Comparison of ENCODE assay signal across 16 mouse cellular contexts in the genomic region with DNA sequence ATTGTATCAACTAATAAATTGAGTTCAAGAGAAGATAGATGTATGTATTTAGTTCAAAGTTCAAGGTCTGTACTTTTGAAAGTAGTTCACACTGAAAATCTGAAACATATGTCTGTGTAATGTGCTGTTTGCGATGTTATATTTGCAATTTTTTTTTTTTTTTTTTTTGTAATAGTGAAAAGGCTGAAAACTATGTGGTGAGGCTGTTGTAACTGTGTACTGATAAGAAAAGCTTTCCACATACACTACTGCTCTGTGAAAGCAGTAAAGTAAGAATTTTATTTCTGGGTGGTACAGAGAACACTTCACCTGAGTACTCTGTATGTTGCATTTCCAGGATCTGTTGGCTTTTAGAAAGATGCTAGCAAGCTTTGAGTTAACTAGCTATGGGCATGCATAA.
"Had no signal": no experiment of that assay in that cellular context is flagged by ENCODE, and none has a peak within 500 bp of the region (broad histone marks: within the 10 kb centered on the region; RNA-seq: fewer than 3 reads in every experiment).

No protein-coding gene starts in this region.

- H3K27me3 ChIP-seq: neural tube, embryonic 13.5 days; neural tube, embryonic 15.5 days; stomach, embryonic 15.5 days had no signal

- H3K4me3 ChIP-seq: neural tube, embryonic 13.5 days; neural tube, embryonic 15.5 days; stomach, embryonic 15.5 days had no signal

- H3K27ac ChIP-seq: neural tube, embryonic 13.5 days; neural tube, embryonic 15.5 days; stomach, embryonic 15.5 days; stomach, postnatal 0 days had no signal

- H3K9ac ChIP-seq: neural tube, embryonic 13.5 days; neural tube, embryonic 15.5 days; stomach, embryonic 15.5 days had no signal

- DNase-seq: retina, postnatal 1 day; right cerebral cortex, adult 18-20 months; right cerebral cortex, postnatal 14 days; right cerebral cortex, postnatal 25 days; right cerebral cortex, postnatal 4 days; spleen, adult 18-20 months; thymus, adult 18-20 months; thymus, adult 2 months; thymus, postnatal 14 days; thymus, postnatal 25 days; thymus, postnatal 36 days; thymus, postnatal 4 days had no signal

- H3K4me1 ChIP-seq: neural tube, embryonic 13.5 days; neural tube, embryonic 15.5 days; stomach, embryonic 15.5 days had no signal

- H3K4me2 ChIP-seq: neural tube, embryonic 13.5 days; neural tube, embryonic 15.5 days; stomach, embryonic 15.5 days had no signal

- H3K9me3 ChIP-seq: neural tube, embryonic 13.5 days; neural tube, embryonic 15.5 days; stomach, embryonic 15.5 days had no signal
